Mouse (Mus musculus) cerebellum, adult 11 months (tissue): ENCODE measurements around the gene Rcl1.

ENCODE experiments used
- DNase-seq: peaks from one replicate; pipeline ENCODE4 v3.0.0; 2022

Gene Rcl1

GRCm38 (mm10) chr19:29113746-29114649, 12.8 kb downstream of the Rcl1 start:
- DNase-seq, result no peak

GRCm38 (mm10) chr19:29116796-29117195, 15.6 kb downstream of the Rcl1 start:
- DNase-seq, result no peak

- DNase-seq, result no peak
These were observed 17.0 kb downstream of the Rcl1 start for GRCm38 (mm10) chr19:29118196-29118595.

GRCm38 (mm10) chr19:29120311-29120710, 19.1 kb downstream of the Rcl1 start:
- DNase-seq, result no peak

GRCm38 (mm10) chr19:29121394-29121793, 20.2 kb downstream of the Rcl1 start:
- DNase-seq, result no peak

GRCm38 (mm10) chr19:29124886-29125585, 23.9 kb downstream of the Rcl1 start:
- no peak for DNase-seq

- no peak for DNase-seq
These were observed 25.3 kb downstream of the Rcl1 start for GRCm38 (mm10) chr19:29126347-29127015.

GRCm38 (mm10) chr19:29127331-29127730, 26.2 kb downstream of the Rcl1 start:
- DNase-seq, result no peak

GRCm38 (mm10) chr19:29128217-29128616, 27.0 kb downstream of the Rcl1 start:
- DNase-seq, result no peak

- no peak for DNase-seq
These were observed 28.4 kb downstream of the Rcl1 start for GRCm38 (mm10) chr19:29129551-29129950.

GRCm38 (mm10) chr19:29131171-29131570, 30.0 kb downstream of the Rcl1 start:
- no peak for DNase-seq

- no peak for DNase-seq
These were observed 33.1 kb downstream of the Rcl1 start for GRCm38 (mm10) chr19:29134293-29134692.

- no peak for DNase-seq
These were observed 34.1 kb downstream of the Rcl1 start for GRCm38 (mm10) chr19:29135172-29135736.

- no peak for DNase-seq
These were observed 37.5 kb downstream of the Rcl1 start for GRCm38 (mm10) chr19:29138546-29139270.

GRCm38 (mm10) chr19:29139699-29140456, 38.7 kb downstream of the Rcl1 start:
- DNase-seq, result no peak

- DNase-seq, result no peak
These were observed 39.8 kb downstream of the Rcl1 start for GRCm38 (mm10) chr19:29140933-29141332.

GRCm38 (mm10) chr19:29142307-29142706, 41.1 kb downstream of the Rcl1 start:
- no peak for DNase-seq

- DNase-seq, result no peak
These were observed 44.2 kb downstream of the Rcl1 start for GRCm38 (mm10) chr19:29145421-29145820.

- DNase-seq, result no peak
These were observed 45.6 kb downstream of the Rcl1 start for GRCm38 (mm10) chr19:29146820-29147219.

GRCm38 (mm10) chr19:29149583-29149982, 48.4 kb downstream of the Rcl1 start:
- DNase-seq, result no peak

GRCm38 (mm10) chr19:29150038-29150437, 48.9 kb downstream of the Rcl1 start:
- no peak for DNase-seq

GRCm38 (mm10) chr19:29151443-29151842, 50.3 kb downstream of the Rcl1 start:
- DNase-seq, result no peak
